Mouse (Mus musculus): ENCODE data around the gene Cd2bp2.

DNA sequence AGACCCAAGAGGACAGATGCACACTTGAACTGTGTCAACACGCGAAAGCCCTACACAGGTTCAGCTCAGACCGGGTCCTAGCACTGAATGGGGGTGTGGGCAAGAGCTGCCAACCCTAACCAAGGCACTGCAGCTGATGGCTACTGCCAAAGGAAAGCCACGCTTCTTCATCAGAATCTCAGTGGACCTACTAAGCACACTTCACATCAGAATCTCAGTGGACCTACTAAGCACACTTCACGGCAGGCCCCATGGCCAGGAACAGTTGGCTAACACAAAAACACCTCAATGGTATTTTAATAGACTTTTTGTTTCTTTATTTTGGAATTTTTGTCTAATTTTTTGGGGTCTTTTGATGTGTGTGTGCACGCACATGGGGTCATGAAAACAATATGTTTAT, 43.4 kb downstream of the Cd2bp2 start:
- TF ChIP-seq CTCF (IDR thresholded peaks at IDR 0.05; ENCODE audit: low read depth, low read length) (no peak), POLR2A (IDR thresholded peaks at IDR 0.05; ENCODE audit: extremely low read depth, insufficient read depth, low read length) (no peak)
